ENCODE assay signal across 8 mouse cellular contexts in the genomic region with DNA sequence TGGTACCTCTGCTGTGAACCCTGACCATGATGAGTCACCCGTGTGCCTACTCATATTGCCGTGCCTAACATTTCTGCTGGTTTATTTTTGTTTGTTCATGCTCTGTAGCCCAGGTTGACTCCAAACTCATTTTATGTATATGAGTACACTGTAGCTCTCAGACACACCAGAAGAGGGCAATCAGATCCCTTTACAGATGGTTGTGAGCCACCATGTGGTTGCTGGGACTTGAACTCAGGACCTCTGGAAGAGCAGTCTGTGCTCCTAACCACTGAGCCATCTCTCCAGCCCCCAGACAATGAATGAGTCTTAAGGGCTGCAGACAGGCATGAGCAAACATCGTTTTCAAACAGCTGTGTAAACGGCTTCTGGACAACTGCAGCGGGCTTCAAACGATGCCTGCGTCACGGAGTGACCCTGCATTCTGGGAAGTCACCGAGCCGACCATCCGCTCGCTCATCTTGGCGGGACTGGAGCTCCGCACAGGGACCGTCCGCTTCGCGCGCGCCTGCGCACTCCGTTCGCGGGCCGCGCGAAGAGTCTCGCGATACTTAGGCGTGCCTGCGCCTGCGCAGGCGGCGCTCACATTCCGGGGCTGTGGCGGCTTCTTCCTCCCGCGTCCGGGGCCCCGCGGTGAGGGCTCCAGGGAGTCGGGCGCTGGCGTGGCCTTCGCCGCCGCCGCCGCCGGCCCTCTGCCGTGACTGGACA. TPM values are rescaled to one million over a fixed set of nuclear protein-coding genes. Genes with fewer than 3 reads are reported as not detected.
A peak's percentile ranks its signal among the peaks of the same experiment; 100 is the strongest.
DNase-seq lines count a peak whose midpoint lies in the region; ATAC-seq and TF ChIP-seq lines count a peak whose summit lies in the region.

A gene (plus strand): TSS at position 590 of the 708 bp plus-strand sequence.

- no peaks in the 10 kb centered on the region for H3K9me3 ChIP-seq in G1E (replicated peaks)
- H3K9me3 ChIP-seq in forebrain, postnatal 0 days (ENCODE audit: low read length) = no peaks in the 10 kb centered on the region
- H3K9me3 ChIP-seq in lung, embryonic 15.5 days = no peaks in the 10 kb centered on the region

- no peak for TF ChIP-seq CTCF in G1E (IDR thresholded peaks at IDR 0.05; ENCODE audit: low read depth, low read length)
- TF ChIP-seq CTCF in forebrain, postnatal 0 days (IDR thresholded peaks at IDR 0.05; ENCODE audit: low read depth) = peak; percentile 49

- ATAC-seq in G1E (ENCODE audit: extremely low read depth, insufficient number of reproducible peaks, low FRiP score, poor library complexity, severe bottlenecking) = peak; percentile 59
- peak; percentile 99 for ATAC-seq in forebrain, postnatal 0 days
- peak; percentile 97 for ATAC-seq in lung, embryonic 15.5 days (ENCODE audit: borderline replicate concordance, extremely low read depth, low FRiP score, low TSS enrichment)

- H3K4me2 ChIP-seq in forebrain, postnatal 0 days (ENCODE audit: low read depth) = peak within 1 kb of the TSS; percentile 62
- H3K4me2 ChIP-seq in lung, embryonic 15.5 days = peak within 1 kb of the TSS; percentile 83

- peak within 1 kb of the TSS; percentile 87 for H3K4me3 ChIP-seq in G1E (ENCODE audit: low read depth, low read length)
- H3K4me3 ChIP-seq in forebrain, postnatal 0 days (ENCODE audit: low read depth, low read length) = peak within 1 kb of the TSS; percentile 97
- H3K4me3 ChIP-seq in lung, embryonic 15.5 days = peak within 1 kb of the TSS; percentile 100

- H3K36me3 ChIP-seq in G1E (replicated peaks) = peaks cover 21% of the 10 kb centered on the region
- no peaks in the 10 kb centered on the region for H3K36me3 ChIP-seq in forebrain, postnatal 0 days (ENCODE audit: insufficient read depth)
- H3K36me3 ChIP-seq in lung, embryonic 15.5 days = no peaks in the 10 kb centered on the region

- no peaks in the 10 kb centered on the region for H3K27me3 ChIP-seq in G1E (ENCODE audit: insufficient read depth, low read length)
- H3K27me3 ChIP-seq in forebrain, postnatal 0 days (ENCODE audit: insufficient read depth, low read length) = no peaks in the 10 kb centered on the region
- H3K27me3 ChIP-seq in lung, embryonic 15.5 days = no peaks in the 10 kb centered on the region

- H3K27ac ChIP-seq in forebrain, postnatal 0 days (ENCODE audit: low read depth, low read length) = peak within 1 kb of the TSS; percentile 97
- H3K27ac ChIP-seq in lung, embryonic 15.5 days = peak within 1 kb of the TSS; percentile 99

- DNase-seq in G1E (ENCODE audit: low spot score) = peak; percentile 82
- peak; percentile 85 to 94 for DNase-seq in cerebellum, adult 18-20 months
- peak; percentile 98 for DNase-seq in forebrain, postnatal 0 days
- DNase-seq in heart, postnatal 4 days = peak; percentile 93
- DNase-seq in layer of hippocampus, adult 8-10 months (ENCODE audit: low spot score in 2 of 2) = peak; percentile 79 to 86
- DNase-seq in ovary, adult 18-20 months (ENCODE audit: low spot score) = peak; percentile 82
- DNase-seq in thymus, postnatal 0 days (ENCODE audit: low spot score) = peak; percentile 95

- H3K9ac ChIP-seq in forebrain, postnatal 0 days = peak within 1 kb of the TSS; percentile 99
- peak within 1 kb of the TSS; percentile 100 for H3K9ac ChIP-seq in lung, embryonic 15.5 days

- H3K4me1 ChIP-seq in G1E (ENCODE audit: insufficient read depth, low read depth, low read length) = peaks cover 39% of the 10 kb centered on the region
- H3K4me1 ChIP-seq in forebrain, postnatal 0 days (ENCODE audit: insufficient read depth) = peaks cover 16% of the 10 kb centered on the region
- peaks cover 23% of the 10 kb centered on the region for H3K4me1 ChIP-seq in lung, embryonic 15.5 days

- WGBS in forebrain, postnatal 0 days = 3% methylated on average over 48 of the region's 51 CpGs
- WGBS in lung, embryonic 15.5 days = under 1% methylated on average over 51 of the region's 51 CpGs

RNA-seq across cellular contexts. Expression of the gene that starts here (rescaled TPM):
- total RNA-seq in G1E (2014; fragmentation: Nextera tagmentation) = 84.0 and 88.9 TPM in 2 replicates
- 58.4 and 64.2 TPM in 2 replicates for total RNA-seq in G1E (2017)
- 20.3 and 28.2 TPM in 2 replicates for polyA plus RNA-seq in G1E (2012)
- total RNA-seq in forebrain, postnatal 0 days (2014; rRNA removed) = 135 and 167 TPM in 2 replicates
- polyA plus RNA-seq in forebrain, postnatal 0 days (2015; fragmentation: Nextera tagmentation; extraction: Ambion mirVana) = 40.7 and 59.5 TPM in 2 replicates
- total RNA-seq in heart, postnatal 4 days (2021) = 10 to 100 TPM; 77.3 to 82.3 TPM
- 10 to 100 TPM; 67.1 to 69.6 (median 68.9) TPM for total RNA-seq in layer of hippocampus, adult 8-10 months (2022)
- 59.3 and 64.9 TPM in 2 replicates for polyA plus RNA-seq in lung, embryonic 15.5 days (2015; fragmentation: Nextera tagmentation; extraction: Ambion mirVana)
- polyA plus RNA-seq in thymus, postnatal 0 days (2015; fragmentation: Nextera tagmentation; extraction: Ambion mirVana) = 35.1 and 45.0 TPM in 2 replicates

Comparison
In these comparisons a context has a peak if more than half of its experiments do, and no peak if none do; other contexts are left out.
1. Peak in every context shown above with its lines: DNase-seq, ATAC-seq, H3K4me3 ChIP-seq and H3K27ac ChIP-seq.